Mouse (Mus musculus) cerebellum, adult 2 months (tissue): Measurements from ENCODE around the gene Ank2.

Experiments used
- CTCF ChIP-seq: fragments of 200-500 bp; IDR thresholded peaks from 2 replicates; pipeline ENCODE4 v1.5.1; 2011; ENCODE audit warnings: low read depth, mild to moderate bottlenecking, control low read depth, low read length, moderate library complexity, borderline replicate concordance; ENCODE audit not compliant: insufficient read depth
- POLR2A ChIP-seq: fragments of 200-500 bp; IDR thresholded peaks from 2 replicates; pipeline ENCODE4 v1.6.1; 2011; ENCODE audit warnings: low read length, control low read depth, borderline replicate concordance; ENCODE audit not compliant: insufficient read depth

DNA sequence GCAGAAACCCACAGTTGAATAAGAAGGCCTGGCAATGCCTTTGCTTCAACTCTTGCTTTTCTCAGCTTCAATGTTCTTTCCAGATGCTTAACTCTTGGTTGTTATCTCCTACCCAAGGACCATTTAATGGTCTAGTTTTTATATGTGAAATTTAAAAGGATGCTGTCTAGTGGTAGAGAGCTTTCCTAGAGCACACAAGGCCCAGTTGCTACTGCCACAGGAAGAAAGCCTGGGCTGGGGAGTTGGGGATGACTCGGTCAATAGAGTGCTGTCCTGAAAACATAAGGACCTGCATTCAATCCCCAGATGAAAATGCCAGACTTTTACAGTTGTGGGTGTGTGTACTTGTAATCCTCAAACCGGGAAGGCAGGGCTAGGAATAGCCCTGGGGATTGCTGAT lies 277.1 kb downstream of the Ank2 start:
- no peak for TF ChIP-seq CTCF
- TF ChIP-seq POLR2A: no peak
